Mouse (Mus musculus) liver (tissue): ENCODE results near the gene Grifin.

ENCODE experiments used
- DNase-seq: peaks from one replicate; pipeline ENCODE4 v3.0.0-alpha.2; 2020; ENCODE audit warnings: mixed read lengths

Grifin gene

GRCm38 (mm10) chr5:140546332-140546731 lies 18.5 kb downstream of the Grifin start:
- no peak for DNase-seq

GRCm38 (mm10) chr5:140545651-140546050 lies 19.2 kb downstream of the Grifin start:
- DNase-seq, result no peak

GRCm38 (mm10) chr5:140542811-140543575 lies 21.9 kb downstream of the Grifin start:
- no peak for DNase-seq

DNA sequence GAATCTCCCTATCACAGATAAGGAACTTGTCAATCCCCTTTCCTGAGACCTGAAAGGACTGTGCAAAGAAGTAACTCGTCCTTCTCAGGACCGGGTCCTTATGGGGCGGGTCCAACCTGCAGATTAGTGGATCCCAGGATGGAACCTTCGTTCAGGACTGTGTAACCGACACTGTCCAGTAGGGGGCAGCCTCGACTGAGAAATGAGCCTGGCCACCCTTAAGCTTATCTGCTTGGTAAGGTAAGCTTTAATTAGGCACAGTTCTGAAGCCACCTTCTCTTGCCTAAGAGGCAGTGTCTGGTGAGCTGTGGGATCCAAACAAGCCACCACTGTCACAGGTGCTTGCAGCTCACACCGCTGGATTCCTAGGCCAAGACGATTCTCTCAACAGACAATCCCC lies 24.8 kb downstream of the Grifin start:
- DNase-seq, result peak; percentile 82

GRCm38 (mm10) chr5:140538111-140538683 lies 26.7 kb downstream of the Grifin start:
- DNase-seq, result peak; percentile 61

- DNase-seq, result no peak
These were observed 38.1 kb downstream of the Grifin start for GRCm38 (mm10) chr5:140526754-140527153.

DNA sequence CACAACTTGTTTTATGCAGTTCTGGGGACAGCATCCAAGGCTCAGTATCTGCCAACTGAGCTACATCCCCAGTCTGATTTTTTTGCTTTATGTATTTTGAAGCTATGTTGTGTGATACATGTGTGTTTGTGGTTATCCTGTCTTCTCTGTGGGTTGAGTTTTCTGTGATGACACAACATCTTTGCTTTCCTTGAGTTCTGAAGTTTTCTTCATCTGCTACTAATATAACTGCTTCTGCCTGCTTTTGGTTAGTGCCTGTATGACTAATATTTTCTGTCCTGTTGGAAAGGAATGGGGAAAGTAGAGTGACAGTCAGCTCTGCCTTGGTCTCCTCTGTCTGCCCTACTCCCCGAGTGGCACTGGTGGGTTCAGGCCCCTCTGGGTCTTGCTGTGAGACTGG lies 43.7 kb downstream of the Grifin start:
- no peak for DNase-seq

- no peak for DNase-seq
These were observed 47.0 kb downstream of the Grifin start for GRCm38 (mm10) chr5:140517921-140518230.

- no peak for DNase-seq
These were observed 47.5 kb downstream of the Grifin start for GRCm38 (mm10) chr5:140517159-140517920.

DNA sequence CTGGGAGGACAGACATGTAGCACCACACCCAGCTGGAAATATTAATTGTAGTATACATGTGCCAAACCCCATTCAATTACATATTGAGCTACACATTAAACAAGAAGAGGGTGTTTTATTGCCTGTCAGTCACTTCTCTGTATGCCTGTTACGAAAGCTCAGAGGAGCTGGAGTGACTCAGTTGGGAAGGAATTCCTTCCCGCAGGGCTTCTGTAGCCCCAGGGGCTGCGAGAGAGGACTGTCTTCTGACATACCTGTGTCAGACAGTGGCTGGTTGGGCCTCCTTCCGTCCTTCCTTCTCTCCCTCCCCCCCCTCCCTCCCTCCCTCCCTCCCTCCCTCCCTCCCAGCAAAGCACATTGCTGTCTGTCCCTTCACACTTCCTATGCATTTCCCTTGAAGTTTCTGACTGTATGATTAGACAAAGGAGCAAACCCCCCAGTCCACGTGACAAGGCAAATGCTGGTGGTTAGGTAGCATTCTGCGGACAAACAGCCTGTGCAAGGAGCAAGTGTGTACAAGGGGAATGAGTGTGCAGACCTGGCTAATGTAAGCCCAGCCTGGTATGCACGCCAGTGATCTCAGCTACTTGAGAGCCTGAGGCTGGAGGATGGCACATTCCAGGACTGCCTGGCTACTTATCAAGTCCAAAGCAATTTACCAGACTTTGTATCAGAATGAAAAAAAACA lies 49.9 kb downstream of the Grifin start:
- DNase-seq, result no peak

DNA sequence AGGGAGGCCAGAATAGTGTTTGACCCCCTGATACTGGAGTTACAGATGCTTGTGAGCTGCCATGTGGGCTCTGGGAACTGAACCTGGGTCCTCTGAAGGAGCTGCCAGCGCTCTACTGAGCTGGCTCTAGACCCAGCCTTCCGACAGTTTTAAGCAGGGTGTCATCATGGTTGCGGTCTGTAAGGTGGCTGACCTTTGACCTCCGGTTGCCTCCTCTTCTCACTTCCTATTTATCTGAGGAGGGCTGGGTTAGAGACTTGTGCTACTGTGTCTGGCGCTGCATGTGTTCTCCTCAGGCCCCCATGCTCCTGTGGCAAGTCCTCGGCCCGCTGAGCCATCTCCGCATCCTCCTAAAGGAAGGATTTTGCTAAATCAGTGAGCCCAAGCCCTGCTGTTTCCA lies 51.0 kb downstream of the Grifin start:
- no peak for DNase-seq
